Mouse (Mus musculus) MEL (cell line): Measurements from ENCODE around the gene Cdpf1. TPM values are rescaled to one million over a fixed set of nuclear protein-coding genes. Genes with fewer than 3 reads are reported as not detected.

Source experiments
- DNase-seq: peaks from one replicate; pipeline ENCODE4 v3.0.0; 2011; ENCODE audit warnings: low read depth, low spot score
- H3K27ac ChIP-seq: 2 replicates; pipeline ENCODE4 v1.5.1; 2012; ENCODE audit warnings: low read depth, mild to moderate bottlenecking, control low read depth, low read length, moderate library complexity; ENCODE audit not compliant: control insufficient read depth
- H3K27me3 ChIP-seq, 2 experiments: fragments of 150-350 bp in 1 of 2; sonication (generic) in 1 of 2; 2 replicates each; pipeline ENCODE4 v1.6.1; 2012; ENCODE audit warnings: low read length in 2 of 2, mild to moderate bottlenecking in 2 of 2, improper control_type of control experiment in 1 of 2, moderate library complexity in 1 of 2; ENCODE audit not compliant: insufficient read depth in 2 of 2, control insufficient read depth in 1 of 2
- H3K36me3 ChIP-seq, 2 experiments: 2 replicates each; pipeline ENCODE4 v1.6.1; 2012 to 2014; ENCODE audit warnings: low read length in 2 of 2, improper control_type of control experiment in 1 of 2, inconsistent platforms in 1 of 2, mild to moderate bottlenecking in 1 of 2; ENCODE audit not compliant: insufficient read depth in 2 of 2, control insufficient read depth in 1 of 2
- H3K4me1 ChIP-seq, 2 experiments: fragments of 150-350 bp in 1 of 2; sonication (generic) in 1 of 2; 2 replicates each; pipeline ENCODE4 v1.6.1; 2012; ENCODE audit warnings: low read length in 2 of 2, improper control_type of control experiment in 1 of 2, mild to moderate bottlenecking in 1 of 2; ENCODE audit not compliant: insufficient read depth in 2 of 2, control insufficient read depth in 1 of 2
- H3K4me3 ChIP-seq, 2 experiments: fragments of 150-350 bp in 1 of 2; sonication (generic) in 1 of 2; 2 replicates each; pipeline ENCODE4 v1.5.1; 2012; ENCODE audit warnings: low read depth in 2 of 2, low read length in 2 of 2, mild to moderate bottlenecking in 2 of 2, moderate library complexity in 2 of 2, control low read depth in 1 of 2, improper control_type of control experiment in 1 of 2; ENCODE audit not compliant: control insufficient read depth in 1 of 2, insufficient read depth in 1 of 2
- H3K79me2 ChIP-seq: 2 replicates; pipeline ENCODE4 v1.6.1; 2012; ENCODE audit warnings: mild to moderate bottlenecking, low read length, moderate library complexity; ENCODE audit not compliant: control insufficient read depth, poor library complexity, insufficient read depth
- H3K9ac ChIP-seq: 2 replicates; pipeline ENCODE4 v1.6.1; 2012; ENCODE audit warnings: low read depth, mild to moderate bottlenecking, control low read depth, low read length, moderate library complexity; ENCODE audit not compliant: control insufficient read depth, poor library complexity, severe bottlenecking
- H3K9me3 ChIP-seq: fragments of 150-350 bp; sonication (generic); replicated peaks from 2 replicates; pipeline ENCODE4 v1.6.1; 2012; ENCODE audit warnings: mild to moderate bottlenecking, low read length, improper control_type of control experiment, moderate library complexity; ENCODE audit not compliant: insufficient read depth
- BHLHE40 ChIP-seq: IDR thresholded peaks from 2 replicates; pipeline ENCODE4 v1.6.1; 2012; ENCODE audit warnings: low read depth, mild to moderate bottlenecking, inconsistent platforms, low read length, improper control_type of control experiment, borderline replicate concordance
- GATA1 ChIP-seq: IDR thresholded peaks from 2 replicates; pipeline ENCODE4 v1.6.1; 2011; ENCODE audit warnings: low read depth, low read length, improper control_type of control experiment
- HCFC1 ChIP-seq: IDR thresholded peaks from 2 replicates; pipeline ENCODE4 v1.6.1; 2012; ENCODE audit warnings: low read depth, mild to moderate bottlenecking, inconsistent platforms, low read length, improper control_type of control experiment, moderate library complexity
- JUND ChIP-seq: IDR thresholded peaks from 2 replicates; pipeline ENCODE4 v1.6.1; 2011; ENCODE audit warnings: low read depth, mild to moderate bottlenecking, improper control_type of control experiment, low read length
- MXI1 ChIP-seq: IDR thresholded peaks from 2 replicates; pipeline ENCODE4 v1.6.1; 2011; ENCODE audit warnings: mild to moderate bottlenecking, low read depth, low read length, improper control_type of control experiment
- MYB ChIP-seq: IDR thresholded peaks from 2 replicates; pipeline ENCODE4 v1.6.1; 2011; ENCODE audit warnings: mild to moderate bottlenecking, low read depth, low read length, improper control_type of control experiment
- MYC ChIP-seq: IDR thresholded peaks from 2 replicates; pipeline ENCODE4 v1.6.1; 2011; ENCODE audit warnings: low read depth, mild to moderate bottlenecking, low read length, improper control_type of control experiment, moderate library complexity
- NRF1 ChIP-seq: IDR thresholded peaks from 2 replicates; pipeline ENCODE4 v1.6.1; 2014; ENCODE audit warnings: low read depth, mild to moderate bottlenecking, inconsistent platforms, low read length, improper control_type of control experiment, moderate library complexity; ENCODE audit not compliant: poor library complexity, insufficient read depth, severe bottlenecking
- POLR2AphosphoS5 ChIP-seq: IDR thresholded peaks from 2 replicates; pipeline ENCODE4 v1.6.1; 2012; ENCODE audit warnings: low read depth, borderline replicate concordance, mild to moderate bottlenecking, inconsistent platforms, low read length, moderate library complexity, mixed read lengths
- RCOR1 ChIP-seq: IDR thresholded peaks from 2 replicates; pipeline ENCODE4 v1.6.1; 2012; ENCODE audit warnings: low read depth, mild to moderate bottlenecking, inconsistent platforms, low read length, improper control_type of control experiment
- SMC3 ChIP-seq: IDR thresholded peaks from 2 replicates; pipeline ENCODE4 v1.6.1; 2011; ENCODE audit warnings: low read depth, low read length, improper control_type of control experiment
- UBTF ChIP-seq: IDR thresholded peaks from 2 replicates; pipeline ENCODE4 v1.6.1; 2012; ENCODE audit warnings: low read depth, mild to moderate bottlenecking, inconsistent platforms, low read length, improper control_type of control experiment, moderate library complexity, borderline replicate concordance; ENCODE audit not compliant: insufficient read depth
- USF1 ChIP-seq: IDR thresholded peaks from 2 replicates; pipeline ENCODE4 v1.6.1; 2014; ENCODE audit warnings: low read depth, mild to moderate bottlenecking, inconsistent platforms, low read length, improper control_type of control experiment, moderate library complexity
- polyA plus RNA-seq, 2 experiments: library from polyadenylated mRNA; stranded (reverse) in 1 of 2; unstranded in 1 of 2; fragments of >175 nt in 1 of 2; fragments of >200 nt in 1 of 2; gene quantifications; 2 replicates each; pipeline versions ENCODE4 v1.2.1 to v1.2.4; 2012; ENCODE audit warnings: low replicate concordance in 2 of 2, low read depth in 1 of 2; ENCODE audit not compliant: insufficient read length in 2 of 2, insufficient read depth in 1 of 2, missing spikeins in 1 of 2
- total RNA-seq: library from RNA; depleted of rRNA; stranded (reverse); fragments of 300-350 nt; gene quantifications from 2 replicates; pipeline ENCODE4 v1.2.3, GENCODE M21; 2012

The Cdpf1 gene
- total and polyA plus RNA-seq, 3 experiments = 30.5 to 44.0 TPM; not detected in 1

- Histone ChIP-seq H3K4me3 (no peak overlapping the region), H3K9me3 (no peaks in the 10 kb centered on the region), H3K79me2 (no peaks in the 10 kb centered on the region), H3K27me3 (no peaks in the 10 kb centered on the region), H3K4me1 (no peaks in the 10 kb centered on the region), H3K27ac (no peak overlapping the region), H3K36me3 (no peaks in the 10 kb centered on the region), H3K9ac (no peak overlapping the region)
- TF ChIP-seq RCOR1 (no peak), NRF1 (no peak), MXI1 (no peak), SMC3 (no peak), MYB (no peak)
- no peak for DNase-seq
Observed at GRCm38 (mm10) chr15:85787482-85787881, 24.0 kb downstream of the Cdpf1 start.

- Histone ChIP-seq H3K4me3 (no peak overlapping the region), H3K36me3 (no peaks in the 10 kb centered on the region)
- TF ChIP-seq BHLHE40 (no peak), MYC (no peak)
- TF ChIP-seq, all 39 proteins: peak for 0
- H3K79me2 ChIP-seq = no peaks in the 10 kb centered on the region
- no peaks in the 10 kb centered on the region for H3K9me3 ChIP-seq
- H3K4me1 ChIP-seq = no peaks in the 10 kb centered on the region
- no peak overlapping the region for H3K27ac ChIP-seq
- no peak for DNase-seq
- no peaks in the 10 kb centered on the region for H3K27me3 ChIP-seq
- no peak overlapping the region for H3K9ac ChIP-seq
Observed at GRCm38 (mm10) chr15:85786711-85787110, 24.8 kb downstream of the Cdpf1 start.

- Histone ChIP-seq H3K4me1 (no peaks in the 10 kb centered on the region), H3K27ac (no peak overlapping the region), H3K79me2 (no peaks in the 10 kb centered on the region), H3K9ac (no peak overlapping the region), H3K36me3 (no peaks in the 10 kb centered on the region), H3K9me3 (no peaks in the 10 kb centered on the region), H3K4me3 (no peak overlapping the region), H3K27me3 (no peaks in the 10 kb centered on the region)
- TF ChIP-seq POLR2AphosphoS5 = no peak
- TF ChIP-seq JUND = no peak
- no peak for TF ChIP-seq UBTF
- no peak for TF ChIP-seq HCFC1
- TF ChIP-seq MYC = no peak
- no peak for TF ChIP-seq MXI1
- TF ChIP-seq GATA1 = no peak
- no peak for TF ChIP-seq USF1
- no peak for DNase-seq
Observed at GRCm38 (mm10) chr15:85784341-85784740, 27.2 kb downstream of the Cdpf1 start.
